Mouse (Mus musculus): Measurements from ENCODE around the gene Igf2bp2. TPM values are rescaled to one million over a fixed set of nuclear protein-coding genes. Genes with fewer than 3 reads are reported as not detected.

Igf2bp2 gene
- total RNA-seq (2021): 10 to 100 TPM in 1 of 2 experiments, 1 to 10 TPM in 1; 8.4 to 16.6 TPM
- long read RNA-seq, experiment 1, transcript Igf2bp2-201 (16 exons, 3,899 nt): major isoform, 16 of 22 reads
- long read RNA-seq, experiment 1, partial matches to known transcripts: 1 of 22 reads
- long read RNA-seq, experiment 1, other reads (novel, unspliced or antisense): 2 of 22 reads
- long read RNA-seq, experiment 2, transcript Igf2bp2-201 (16 exons, 3,899 nt): major isoform, 18 of 20 reads
- long read RNA-seq, experiment 2, partial matches to known transcripts: 1 of 20 reads
- long read RNA-seq, experiment 2, other reads (novel, unspliced or antisense): 1 of 20 reads

DNA sequence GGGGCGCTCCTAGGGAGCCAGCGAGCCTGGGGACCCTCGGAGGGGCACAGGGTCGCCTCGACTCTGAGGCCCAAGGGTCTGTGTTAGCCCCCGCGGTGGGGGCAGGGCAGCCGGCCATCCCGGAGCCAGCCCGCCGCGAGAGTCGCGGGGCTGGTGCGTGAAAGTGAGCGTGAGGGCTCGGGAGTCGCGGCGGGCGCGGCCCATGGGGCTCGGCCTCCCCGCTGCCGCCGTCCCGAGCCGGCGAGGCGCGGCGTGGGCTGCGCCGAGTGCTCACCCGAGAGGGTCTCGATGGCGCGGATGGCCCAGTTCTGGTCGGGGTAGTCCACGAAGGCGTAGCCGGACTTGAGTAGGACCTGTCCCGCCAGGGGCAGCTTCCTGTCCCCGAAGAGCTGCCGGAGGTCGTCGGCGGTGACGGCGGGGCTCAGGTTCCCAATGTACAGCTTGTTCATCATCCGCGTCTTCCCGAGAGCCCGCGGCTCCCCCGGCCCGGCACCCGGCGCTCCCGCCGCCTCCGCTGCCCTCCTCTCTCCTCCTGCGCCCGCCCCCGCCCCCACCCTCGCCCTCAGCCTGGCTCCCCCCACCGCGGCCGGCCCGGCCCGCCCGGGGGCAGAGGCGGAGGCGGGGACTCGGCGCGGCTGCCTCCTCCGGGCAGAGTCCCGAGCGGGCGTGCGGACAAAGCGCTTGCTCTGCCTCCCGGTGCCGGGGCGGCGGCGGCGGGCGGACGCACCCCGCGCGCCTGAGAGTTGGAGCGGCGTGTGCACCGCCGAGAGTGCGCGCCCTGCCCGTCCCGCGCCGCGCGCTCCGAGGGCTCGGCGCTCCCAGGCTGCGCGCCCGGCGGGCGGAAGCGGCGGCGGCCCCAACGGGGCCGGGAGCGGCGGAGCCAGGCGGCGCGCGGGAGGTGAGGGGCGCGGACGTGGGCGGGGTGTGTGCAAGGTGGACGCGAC is at the start of gene Igf2bp2:
Gene Igf2bp2, minus strand, starts transcription at position 788 of the 944 bp plus-strand sequence.
- peak; percentile 64 for DNase-seq

DNA sequence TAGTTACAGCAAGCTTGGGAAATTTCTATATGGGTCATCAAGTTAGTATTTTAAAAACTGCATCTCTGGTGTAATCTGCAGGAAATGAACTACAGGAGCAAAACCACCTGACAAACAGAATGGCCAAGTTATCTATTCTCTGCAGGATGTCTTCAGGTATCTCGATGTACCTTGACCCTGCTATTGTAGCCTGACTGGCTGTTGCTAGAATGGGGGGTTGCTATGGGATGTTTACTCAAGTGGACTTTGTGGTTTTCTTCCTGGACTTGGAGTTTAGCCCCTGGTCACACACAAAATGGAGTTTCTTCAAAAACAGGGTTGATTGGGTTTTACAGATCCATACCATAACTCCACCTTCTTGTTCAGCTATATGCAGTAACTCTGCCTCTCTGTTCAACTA is 40.4 kb upstream of the Igf2bp2 start:
- no peak for DNase-seq

DNA sequence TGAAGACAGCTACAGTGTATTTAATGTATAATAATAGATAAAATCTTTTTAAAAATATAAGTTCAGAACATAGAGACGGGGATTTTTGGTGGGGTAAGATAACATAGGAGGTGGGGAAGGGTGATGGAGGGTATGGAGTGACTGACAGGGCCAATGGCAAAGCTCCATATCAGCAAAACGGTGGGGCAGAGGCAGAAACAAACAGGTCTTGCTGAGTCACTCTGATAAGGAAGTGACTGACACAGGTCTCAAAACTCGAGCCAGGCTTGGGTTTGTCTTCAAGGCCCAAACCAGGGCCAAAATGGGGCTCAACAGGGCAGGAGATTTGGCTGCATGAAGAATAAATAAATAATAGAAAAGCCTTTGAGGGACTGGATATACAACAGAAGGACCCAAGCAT is 38.8 kb upstream of the Igf2bp2 start:
- no peak for DNase-seq

DNA sequence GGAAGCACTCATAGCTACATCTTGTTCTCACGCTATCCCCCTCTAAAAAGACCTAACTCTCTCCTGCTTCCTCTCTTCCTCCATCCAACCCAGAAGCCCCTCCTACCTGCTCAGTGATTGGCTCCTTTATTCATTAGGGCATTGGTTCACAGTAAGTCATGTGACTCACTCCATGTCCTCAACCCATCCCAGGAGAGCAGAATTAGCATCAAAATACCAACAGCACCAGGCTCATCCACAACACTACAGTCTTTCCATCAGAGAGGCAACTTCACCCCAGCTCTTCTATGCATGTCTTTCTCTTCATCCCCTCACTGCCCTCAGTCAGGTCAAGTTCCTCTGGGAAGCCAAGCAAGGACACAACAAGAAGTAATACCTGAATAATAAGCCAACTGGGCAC is 37.4 kb upstream of the Igf2bp2 start:
- no peak for DNase-seq

DNA sequence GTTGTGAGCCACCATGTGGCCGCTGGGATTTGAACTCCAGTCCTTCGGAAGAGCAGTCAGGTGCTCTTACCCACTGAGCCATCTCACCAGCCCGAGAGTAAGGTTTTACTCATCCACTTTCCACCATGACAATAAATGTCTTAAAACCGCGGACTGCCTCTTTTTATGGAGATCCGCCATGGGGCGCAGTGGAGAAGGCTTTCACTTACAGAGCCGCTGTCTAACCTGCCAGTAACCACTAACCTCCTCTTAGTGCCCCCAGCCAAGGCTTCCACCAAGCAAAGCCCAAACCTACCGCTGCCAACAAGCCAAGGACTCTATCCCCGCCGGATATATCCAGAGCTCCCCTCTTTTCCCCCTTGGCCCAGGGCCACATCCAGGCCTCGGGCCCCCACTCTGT is 24.3 kb upstream of the Igf2bp2 start:
- DNase-seq: no peak

DNA sequence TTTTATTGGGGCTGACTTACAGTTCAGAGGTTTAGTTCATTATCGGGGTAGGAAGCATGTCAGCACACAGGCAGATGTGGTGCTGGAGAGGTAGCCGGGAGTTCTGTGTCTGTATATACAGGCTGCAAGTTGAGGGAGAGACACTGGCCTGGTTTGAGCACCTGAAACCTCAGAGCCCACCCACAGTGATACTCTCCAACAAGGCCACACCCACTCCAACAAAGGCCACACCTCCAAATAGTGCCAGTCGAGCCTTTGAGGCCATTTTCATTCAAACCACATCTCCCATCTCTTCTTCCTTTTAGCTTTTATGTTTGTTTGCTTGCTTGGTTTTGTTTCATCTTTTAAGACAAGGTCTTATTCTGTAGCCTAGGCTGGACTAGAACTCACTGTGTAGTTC is 22.3 kb upstream of the Igf2bp2 start:
- DNase-seq: no peak

DNA sequence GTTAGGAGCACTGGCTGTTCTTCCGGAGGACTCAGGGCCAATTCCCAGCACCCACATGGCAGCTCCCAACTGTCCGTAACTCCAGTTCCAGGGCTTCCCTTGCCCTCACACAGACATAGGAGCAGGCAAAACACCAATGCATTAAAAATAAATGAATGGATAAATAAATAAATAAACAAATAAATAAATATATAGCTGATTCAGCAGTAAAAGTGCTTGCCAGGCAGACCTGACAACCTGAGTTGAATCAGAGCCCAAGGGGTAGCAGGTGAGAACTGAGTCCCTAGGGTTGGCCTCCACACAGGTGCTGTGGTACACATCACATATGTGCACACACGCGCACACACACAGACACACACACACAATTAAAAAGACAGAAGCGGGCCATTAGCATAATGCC is 21.0 kb upstream of the Igf2bp2 start:
- no peak for DNase-seq

DNA sequence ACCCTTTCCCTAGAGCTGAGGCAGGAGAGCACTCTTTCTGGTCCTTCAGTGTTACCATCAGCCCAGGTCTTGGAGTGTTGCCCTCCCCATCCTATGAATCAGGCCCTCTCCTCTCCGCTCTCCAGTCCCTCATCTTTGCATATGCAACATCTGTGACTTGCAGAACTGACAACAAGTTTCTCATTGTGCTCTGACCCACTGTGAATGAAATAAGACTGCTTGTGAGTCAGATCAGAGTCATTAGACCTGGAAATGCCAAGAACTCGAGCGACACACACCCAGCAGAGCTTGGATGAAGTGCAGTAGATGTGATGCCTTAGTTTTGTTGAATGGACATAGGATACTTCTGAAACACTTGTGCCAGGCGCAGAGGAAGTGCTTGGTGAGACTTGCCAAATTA is 19.2 kb upstream of the Igf2bp2 start:
- no peak for DNase-seq

DNA sequence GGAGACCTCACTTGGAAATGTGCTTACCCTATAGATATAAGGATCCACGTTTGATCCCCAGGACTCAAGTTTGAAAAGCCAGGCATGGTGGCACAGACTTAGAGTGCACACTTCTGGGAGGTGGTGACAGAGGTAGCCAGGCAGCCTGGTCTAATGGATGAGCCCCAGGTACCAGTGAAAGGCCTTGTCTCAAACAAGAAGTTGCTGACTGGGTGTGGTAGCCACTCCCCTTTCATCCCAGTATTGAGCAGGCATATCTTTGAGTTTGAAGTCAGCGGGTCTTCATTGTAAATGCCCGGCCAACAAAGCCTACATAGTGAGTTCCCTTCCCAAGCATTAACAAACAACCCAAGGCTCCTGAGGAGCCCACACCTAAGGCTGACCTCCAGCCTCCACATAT is 15.7 kb upstream of the Igf2bp2 start:
- DNase-seq: no peak

DNA sequence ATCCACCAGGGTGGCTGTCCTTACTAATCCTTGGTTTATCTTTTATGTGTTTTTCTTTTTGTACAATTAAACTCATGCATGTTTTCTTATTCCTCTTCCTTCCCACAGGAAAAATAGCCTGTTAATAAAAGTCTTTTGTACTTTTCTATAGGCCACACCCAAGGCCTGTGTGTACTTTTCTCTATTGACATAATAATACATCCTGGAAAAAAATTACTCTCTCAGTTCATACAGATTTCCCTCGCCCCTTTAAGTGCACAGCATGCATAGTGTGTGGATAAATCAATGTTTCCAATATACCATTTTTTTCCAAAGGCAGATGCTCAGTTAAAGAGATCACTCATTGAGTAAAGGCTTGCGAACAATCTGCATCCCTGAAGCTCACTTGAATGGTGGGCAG is 14.9 kb upstream of the Igf2bp2 start:
- no peak for DNase-seq

DNA sequence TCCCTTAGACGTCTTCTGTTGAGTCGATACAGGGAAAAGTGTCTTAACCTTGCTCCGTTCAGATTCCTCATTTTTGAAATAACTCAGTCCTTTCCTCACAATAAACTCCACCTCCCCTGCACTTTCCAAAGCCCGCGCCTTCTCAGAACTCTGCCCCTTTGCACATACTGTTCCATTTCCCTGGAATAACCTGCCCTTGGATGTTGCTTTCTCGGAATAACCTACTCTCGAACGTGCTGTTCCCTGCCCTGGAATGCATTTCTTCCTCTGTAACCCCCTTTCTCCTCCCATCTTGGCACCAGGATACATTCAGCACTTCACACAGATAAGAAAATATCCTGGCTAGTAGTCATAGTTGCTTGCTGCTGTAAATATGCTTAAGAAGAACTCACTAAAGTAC is 5.6 kb upstream of the Igf2bp2 start:
- no peak for DNase-seq

DNA sequence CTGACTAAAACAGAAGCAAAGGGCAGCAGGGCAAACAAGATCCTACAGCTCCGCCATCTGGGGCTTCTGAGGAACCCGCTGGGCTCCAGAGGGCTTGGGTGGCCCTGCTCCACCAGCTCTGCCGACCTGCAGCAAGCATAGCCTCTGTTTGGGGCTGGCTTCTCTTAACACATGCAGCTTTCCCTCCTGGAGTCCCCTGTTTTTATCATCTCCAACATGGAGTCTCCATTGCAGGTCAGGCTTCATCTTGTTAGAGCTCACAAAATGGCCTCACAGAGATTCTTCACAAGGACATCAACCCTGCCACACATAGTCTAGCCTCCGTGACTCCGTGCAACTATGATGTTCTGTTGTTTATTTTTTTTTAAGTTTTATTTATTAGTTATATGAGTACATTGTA is 2.5 kb upstream of the Igf2bp2 start:
- DNase-seq: no peak

DNA sequence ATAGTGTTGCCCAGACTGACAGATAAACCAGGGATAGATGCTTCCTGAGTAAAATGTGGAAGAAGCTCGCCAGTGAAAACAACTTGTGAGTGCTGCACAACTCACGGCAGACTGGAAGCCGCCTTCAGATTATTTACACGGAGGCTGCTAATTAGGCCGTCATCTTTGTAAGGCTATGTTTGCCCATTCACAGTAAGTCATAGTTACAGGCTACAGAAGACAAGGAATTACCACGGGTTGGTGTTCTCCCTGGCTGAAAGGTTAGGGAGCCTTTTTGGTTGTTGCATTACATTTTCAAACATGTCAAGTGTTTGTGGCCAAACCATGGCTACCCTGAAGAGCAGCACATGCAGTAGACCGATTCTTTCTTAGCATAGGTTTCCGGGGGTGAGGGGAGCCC is 1.3 kb upstream of the Igf2bp2 start:
- DNase-seq: no peak

DNA sequence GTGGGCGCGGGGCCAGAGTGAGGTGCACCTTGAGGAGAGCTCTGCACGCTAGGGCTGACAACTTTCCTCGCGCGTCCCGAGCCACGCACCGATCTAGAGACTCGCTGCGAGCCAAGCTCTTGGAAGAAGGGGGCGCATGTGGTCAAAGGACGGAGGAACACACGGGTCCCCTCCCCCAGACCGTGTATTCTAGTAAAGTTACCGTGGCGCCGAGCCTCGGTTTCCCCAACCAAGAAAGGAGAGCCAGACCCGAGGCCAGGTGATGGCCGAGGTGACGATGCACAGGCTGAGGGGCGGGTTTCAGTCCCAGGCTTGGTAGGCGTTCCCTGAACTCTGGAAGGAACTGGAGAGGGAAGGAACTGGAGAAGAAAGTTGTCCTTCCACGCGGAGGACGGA is 355 bp upstream of the Igf2bp2 start:
- peak; percentile 40 for DNase-seq

DNA sequence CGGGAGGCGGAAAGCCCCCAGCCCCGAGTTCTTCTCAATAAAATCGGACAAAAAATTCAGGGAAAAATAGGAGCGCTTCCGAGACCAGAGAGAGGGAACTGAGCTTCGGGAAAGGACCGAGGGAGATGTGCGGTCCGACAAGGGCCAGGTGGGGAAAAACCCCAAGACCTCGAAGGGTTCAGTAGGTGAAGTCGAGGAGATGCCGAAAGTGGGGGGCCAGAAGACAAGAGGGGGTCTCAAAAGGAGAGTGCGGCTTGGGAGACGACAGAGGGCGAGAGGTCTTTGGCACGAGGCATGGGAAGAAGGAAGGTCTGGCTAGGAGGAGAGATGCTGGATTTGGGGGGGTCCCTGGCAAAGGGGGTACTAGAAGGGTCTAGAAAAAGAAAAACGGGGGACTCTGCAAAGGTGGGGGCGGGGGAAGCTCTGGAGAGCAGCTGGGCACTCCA is 1.0 kb downstream of the Igf2bp2 start:
- DNase-seq: peak; percentile 10

DNA sequence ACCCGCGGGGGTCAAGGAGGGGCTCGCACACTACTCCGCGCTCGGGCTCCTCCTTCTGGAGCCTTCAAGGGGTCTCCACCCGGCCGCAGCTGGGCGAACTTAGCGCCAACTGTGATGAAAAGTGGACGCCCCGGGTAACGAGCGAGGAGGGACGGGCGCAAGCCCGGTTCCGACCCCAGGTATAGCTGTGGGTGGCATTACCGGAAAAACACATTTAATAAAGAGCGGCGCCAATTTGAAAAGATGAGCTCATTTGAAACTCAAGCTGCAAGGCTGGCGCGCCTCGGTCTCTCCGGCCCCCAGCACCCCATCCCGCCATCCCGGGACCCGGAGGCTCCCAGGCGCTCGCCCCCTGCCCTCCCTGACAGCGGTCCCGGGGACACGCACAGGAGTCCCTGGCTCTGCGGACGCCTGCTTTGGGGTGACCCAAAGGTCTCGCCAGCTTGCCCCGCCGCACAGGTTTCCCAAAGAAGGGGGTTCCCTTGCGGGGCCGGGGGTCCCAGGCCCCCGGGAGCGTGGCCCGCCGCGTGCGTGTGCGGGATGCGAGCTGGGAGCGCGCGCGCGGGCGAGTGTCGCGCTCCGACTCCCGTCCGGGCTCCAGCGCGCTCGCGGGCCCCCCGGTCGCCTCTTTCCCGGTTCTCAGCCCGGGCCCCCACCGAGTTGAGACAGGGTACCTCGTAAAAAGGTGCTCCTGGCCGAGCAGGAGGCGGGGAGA is 1.6 kb downstream of the Igf2bp2 start:
- peak; percentile 30 for DNase-seq

DNA sequence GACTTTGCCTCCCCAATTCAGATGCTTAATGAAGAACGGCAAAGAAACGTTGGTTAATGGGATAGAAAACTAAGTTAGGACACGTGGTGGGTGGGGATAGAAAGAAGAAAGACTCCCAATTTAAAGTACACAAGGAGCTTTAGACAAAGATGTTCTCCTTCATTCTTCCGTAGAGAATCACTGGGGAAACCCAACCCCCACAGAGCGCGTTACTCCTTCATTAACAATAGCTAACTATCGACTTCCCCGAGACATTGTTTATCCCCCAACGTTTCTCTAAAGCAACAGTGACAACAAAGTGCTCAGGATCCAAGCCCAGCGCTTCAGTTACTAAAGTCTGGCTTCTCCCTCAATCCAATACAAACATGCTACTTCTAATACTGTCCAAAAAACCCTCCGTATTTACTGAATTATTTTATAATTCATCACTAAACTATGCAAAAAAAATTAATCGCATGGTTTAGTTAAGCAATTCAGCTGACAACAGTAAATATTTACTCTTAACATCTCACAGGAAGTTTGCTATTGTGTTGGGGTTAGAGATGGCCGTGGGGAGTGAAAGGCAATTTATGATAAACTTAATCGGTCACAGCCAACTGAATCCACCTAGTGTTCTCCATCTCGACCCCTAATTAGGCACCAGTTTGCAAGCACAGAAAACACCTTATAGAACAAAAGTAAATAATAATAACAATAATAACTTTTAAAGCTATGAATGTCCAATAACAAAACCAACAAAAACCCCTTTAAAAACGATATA is 2.5 kb downstream of the Igf2bp2 start:
- no peak for DNase-seq

DNA sequence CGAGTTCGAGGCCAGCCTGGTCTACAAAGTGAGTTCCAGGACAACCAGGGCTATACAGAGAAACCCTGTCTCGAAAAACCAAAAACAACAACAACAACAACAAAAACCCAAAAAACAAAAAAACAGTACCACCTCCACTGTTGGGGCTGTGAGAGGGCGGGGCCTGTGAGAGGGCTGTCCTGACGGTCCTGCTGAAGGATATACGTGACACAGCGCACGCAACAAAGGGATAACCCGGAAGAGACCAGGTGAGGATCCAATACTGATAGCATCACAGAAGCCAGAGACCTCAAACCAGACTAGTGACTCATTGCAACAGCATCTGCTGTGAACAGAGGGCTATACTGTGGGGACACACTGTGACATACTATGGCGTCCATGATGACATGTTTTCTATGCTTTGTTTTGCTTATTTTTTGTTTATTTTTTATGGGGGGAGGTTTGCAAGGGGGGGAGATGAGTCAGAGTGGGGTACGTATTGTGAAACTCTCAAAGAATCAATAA is 10.1 kb downstream of the Igf2bp2 start:
- no peak for DNase-seq

DNA sequence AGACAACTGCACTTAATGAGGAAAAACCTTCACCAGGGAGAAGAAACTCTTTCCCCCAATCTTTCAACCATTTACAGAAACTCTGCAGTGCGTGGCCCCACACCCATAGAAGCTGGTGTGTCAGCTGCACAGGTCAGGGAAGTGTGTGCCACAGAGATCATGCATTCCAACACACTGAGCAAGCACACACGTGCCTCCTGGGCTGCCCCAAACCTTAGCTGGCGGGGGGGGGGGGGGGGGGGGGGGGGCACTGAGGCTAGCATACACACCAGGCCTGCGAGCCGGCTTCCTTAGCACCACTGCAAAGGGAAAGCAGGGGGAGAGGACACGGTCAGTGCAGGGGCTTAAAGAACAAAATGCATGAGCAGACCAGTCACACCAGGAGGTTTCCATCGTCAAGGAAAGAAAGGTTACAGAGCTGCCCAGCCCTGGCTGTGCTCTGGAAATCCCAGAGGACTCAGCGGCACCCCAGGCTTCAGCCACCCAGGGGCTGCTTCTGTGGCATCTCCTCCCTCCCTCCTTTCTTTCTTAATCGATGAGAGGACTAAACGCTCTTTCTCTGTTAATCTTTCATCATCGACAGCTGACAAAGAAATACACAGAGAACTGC is 11.3 kb downstream of the Igf2bp2 start:
- DNase-seq: no peak

DNA sequence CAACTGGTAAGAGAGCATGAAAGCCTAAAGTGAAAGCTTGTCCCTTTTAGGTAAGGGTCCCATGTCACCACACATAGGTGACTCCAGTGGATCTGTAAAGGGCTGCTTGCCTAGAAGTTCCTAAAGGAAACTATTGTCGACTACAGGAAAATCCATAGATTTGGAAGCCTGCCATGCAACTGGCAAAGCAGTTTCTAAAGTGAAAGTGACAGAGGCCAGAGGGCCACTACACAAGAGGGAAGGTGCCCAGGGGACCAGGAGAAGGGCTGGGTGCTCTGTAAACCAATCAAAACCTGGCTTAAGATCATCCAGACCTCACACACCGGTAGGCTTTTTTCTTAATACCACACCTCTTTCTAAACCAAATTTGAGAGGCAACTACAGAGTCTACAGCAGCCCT is 12.7 kb downstream of the Igf2bp2 start:
- DNase-seq: no peak

DNA sequence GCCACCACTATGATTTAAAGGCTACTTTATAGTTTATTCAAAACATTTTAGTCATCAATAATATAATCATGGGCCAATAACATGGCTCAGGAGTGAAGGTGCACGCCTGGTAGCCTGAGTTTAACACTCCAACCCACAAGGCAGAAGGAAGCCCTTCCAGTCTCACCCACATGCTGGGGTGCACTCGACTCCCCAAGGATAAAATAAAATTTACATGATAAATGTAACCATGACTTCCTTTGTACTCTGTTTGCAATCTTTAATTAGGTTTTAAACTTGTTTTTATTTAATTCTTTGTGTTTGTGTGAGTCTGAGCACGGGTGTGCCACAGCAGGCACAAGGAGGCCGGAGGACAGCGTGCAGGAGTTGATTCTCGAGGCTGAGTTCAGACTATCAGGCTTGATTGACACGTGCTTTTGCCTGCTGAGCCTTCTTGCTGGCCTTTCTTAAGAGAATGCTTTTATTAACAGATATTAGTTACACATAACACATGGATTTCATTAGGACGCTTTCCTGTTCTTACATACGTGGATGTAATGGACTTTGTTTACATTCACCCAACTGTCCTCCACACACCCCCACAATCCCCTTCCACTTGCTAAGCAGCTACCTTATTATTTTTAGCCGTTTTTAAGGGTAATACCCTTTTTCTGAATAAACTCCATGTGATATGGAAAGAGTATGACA is 13.3 kb downstream of the Igf2bp2 start:
- DNase-seq: no peak

Data from gastrocnemius, postnatal 10 days (tissue).